Mouse (Mus musculus): Measurements from ENCODE around the gene Dnajc11.

GRCm38 (mm10) chr4:152008148-152008500, 74.6 kb downstream of the Dnajc11 start:
- TF ChIP-seq CTCF (IDR thresholded peaks at IDR 0.05; ENCODE audit: control insufficient read depth, insufficient read depth, insufficient read length): no peak
- TF ChIP-seq CEBPB (IDR thresholded peaks at IDR 0.05; ENCODE audit: low read depth): no peak
- TF ChIP-seq MYOG (IDR thresholded peaks at IDR 0.05; ENCODE audit: control insufficient read depth, extremely low read depth, insufficient read length): no peak
- no peak for TF ChIP-seq USF1 (IDR thresholded peaks at IDR 0.05; ENCODE audit: low read depth)
- TF ChIP-seq MYOD1 (IDR thresholded peaks at IDR 0.05; ENCODE audit: control insufficient read depth, insufficient read length, low read depth): no peak
- no peak for TF ChIP-seq FOSL1 (IDR thresholded peaks at IDR 0.05; ENCODE audit: insufficient read depth, low read length, poor library complexity, severe bottlenecking)

Data from C2C12 (cell line).